Mouse (Mus musculus) bone marrow macrophage, adult 2 months (primary cell): ENCODE measurements at regions not wholly inside any gene's neighbourhood (a gene's known extent, or its start where the extent isn't known, plus 50 kb on each side); places are given as distances from the start of the nearest gene placed in this dataset.

Experiments
- CTCF ChIP-seq: IDR thresholded peaks from 2 replicates; pipeline ENCODE4 v1.5.1; 2012; ENCODE audit warnings: low read depth, mild to moderate bottlenecking, low read length, moderate library complexity
- POLR2A ChIP-seq: IDR thresholded peaks from 2 replicates; pipeline ENCODE4 v1.6.1; 2012; ENCODE audit warnings: mild to moderate bottlenecking, low read depth, low read length, borderline replicate concordance

DNA sequence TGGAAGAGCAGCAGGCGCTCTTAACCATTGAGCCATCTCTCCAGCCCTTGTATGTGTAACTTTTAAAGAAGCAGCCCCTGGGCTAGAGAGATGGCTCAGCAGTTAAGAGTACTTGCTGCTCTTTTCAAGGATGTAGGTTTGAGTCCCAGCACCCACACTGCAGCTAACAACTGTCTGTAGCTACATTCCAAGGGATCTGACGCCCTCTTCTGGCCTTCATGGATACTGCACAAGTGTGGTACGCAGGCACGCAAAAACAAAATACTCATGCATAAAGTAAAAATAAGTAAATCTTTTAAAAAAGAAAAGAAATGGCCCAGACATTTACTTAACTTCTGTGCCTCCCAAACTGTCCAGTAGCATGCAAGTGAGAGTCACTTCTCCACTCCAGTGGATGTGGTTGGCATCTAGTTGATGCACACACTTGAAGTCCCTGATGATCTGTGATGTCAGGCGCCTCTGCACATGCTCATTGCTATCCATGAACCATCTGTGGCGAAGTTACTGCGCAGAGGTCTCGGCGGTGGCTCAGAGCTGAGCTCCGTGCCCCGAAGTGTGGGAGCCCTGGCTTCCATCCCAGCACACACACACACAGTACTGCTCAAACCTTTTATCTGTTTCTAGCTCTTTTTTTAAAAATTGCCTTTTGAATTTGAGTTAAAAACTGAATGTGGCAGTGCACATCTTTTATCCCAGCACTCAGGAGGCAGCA is 59.0 kb upstream of the Nkx1-1 start:
- TF ChIP-seq CTCF (no peak), POLR2A (no peak)
